Mouse (Mus musculus) cerebellum, adult 9-10 months (tissue): ENCODE data around the gene Fam118a.
"Not testable (repeated sequence)": the region's sequence is repeated elsewhere in the genome, so short reads cannot be mapped to it uniquely, and the experiment has no call there.

Experiments
- DNase-seq: peaks from one replicate; pipeline ENCODE4 v3.0.0; 2022

The Fam118a gene

GRCm38 (mm10) chr15:85015771-85016170 lies 13.0 kb upstream of the Fam118a start:
- DNase-seq, result no peak

GRCm38 (mm10) chr15:85016951-85017664 lies 11.6 kb upstream of the Fam118a start, which contains the start of gene Upk3a:
Gene Upk3a (plus strand): TSS chr15:85017141.
- no peak for DNase-seq

DNA sequence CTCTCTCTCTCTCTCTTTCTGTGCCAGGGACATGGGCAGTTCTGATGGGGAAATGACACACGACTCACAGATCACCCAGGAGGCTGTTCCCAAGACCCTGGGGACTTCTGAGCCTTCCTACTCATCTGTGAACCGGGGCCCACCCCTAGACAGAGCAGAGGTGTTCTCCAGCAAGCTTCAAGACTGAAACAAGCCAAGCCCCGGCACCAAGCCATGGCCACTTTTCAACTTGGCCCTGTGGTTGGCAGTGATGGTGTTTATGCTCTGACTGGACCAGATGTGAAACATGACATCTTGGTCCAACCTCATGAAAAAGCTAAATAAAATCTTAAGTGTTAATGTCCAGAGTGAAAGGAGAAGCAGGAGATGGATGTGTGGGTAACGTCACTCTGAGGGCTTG lies 6.5 kb upstream of the Fam118a start:
- no peak for DNase-seq

DNA sequence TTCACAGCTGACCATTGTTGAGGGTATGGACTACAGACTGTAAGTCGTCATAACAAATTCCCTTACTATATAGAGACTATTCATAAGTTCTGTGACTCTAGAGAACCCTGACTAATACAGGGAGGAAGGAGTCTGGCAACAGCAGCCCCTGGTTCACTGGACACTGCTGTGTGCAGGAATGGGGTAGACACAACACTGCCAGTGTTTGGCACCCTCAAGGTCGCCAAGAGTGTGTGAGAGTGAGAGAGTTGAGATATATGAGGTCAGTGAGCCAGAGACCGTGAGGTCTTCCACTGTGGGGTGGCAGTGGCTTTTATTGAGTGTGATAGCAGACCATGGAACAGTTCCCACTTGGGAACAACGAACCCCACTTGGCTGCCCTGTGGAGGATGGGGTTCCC lies 2.6 kb upstream of the Fam118a start:
- DNase-seq, result no peak

DNA sequence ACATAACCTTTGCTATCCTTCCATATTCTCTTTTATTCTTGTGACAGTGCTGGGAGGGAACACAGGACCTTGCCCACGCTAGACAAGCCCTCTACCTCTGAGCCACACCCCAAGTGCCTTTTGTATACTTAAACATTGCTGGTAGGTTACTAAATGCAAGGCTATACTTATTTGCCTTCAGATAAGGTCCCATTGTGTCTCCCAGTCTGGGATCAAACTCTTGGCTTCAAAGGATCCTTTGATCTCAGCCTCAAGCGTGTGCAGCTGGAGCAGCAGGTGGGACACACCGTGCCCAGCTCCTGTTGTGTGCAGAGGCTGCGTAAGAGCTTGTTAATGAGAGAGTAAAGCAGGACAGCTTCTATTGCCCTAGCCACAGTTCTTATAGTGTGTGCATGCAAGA lies 1.0 kb upstream of the Fam118a start:
- no peak for DNase-seq

DNA sequence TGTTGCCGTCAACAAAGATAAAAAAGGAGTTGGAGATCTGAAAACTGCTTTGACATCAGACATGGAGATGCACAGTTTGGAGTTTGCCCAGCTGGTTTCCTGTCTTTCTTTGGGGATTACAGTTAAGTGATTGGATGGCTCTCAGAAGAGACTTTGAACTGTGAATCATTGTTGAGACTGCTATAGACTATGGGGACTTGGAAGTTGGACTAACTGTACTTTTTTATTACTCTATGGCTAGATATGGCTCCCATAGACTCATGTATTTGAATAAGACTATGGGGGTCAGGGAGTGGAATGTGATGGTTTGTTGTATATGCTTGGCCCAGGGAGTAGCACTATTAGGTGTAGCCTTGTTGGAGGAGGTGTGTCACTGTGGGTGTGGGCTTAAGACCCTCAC lies 1.9 kb downstream of the Fam118a start:
- not testable (repeated sequence) for DNase-seq

DNA sequence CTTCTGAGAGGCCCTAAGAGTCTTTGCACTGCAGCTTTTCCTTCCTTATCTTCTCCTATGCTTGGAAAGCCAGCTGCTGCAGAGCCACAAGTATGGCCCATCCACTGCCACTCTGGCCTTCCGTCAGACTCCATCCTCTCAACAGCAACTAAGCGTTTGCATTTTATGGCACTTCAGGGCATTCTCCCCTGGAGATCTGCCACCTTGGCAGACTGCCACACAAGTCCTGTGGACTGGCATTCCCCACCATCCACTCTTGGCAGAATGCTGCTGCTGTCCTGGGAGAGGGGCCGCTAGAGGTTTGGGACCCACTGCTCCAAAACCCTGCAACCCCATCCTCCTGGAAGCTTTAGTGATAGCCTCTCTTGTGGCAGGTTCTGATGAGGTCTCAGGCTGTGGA lies 3.1 kb downstream of the Fam118a start:
- DNase-seq, result no peak

DNA sequence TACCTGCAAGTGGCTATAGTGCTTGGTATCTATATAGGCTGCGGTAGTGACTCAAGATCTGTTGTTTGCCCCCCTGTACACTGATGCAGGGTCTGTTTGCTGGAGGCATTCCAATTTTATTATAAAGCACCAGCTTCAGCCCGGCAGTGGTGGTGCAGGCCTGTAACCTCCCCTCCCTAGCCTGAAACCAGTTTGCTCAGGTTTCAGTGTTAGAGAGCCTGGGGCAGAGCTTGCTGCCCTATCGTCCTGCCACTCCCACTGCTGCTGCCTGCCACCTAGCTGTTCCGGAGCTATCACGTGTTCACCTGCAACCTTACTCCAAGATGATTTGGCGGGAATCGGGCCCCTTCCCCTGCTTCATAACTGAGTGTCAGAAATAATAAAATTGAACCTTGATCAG lies 5.2 kb downstream of the Fam118a start:
- DNase-seq, result not testable (repeated sequence)

- peak; percentile 99 for DNase-seq
Measured at GRCm38 (mm10) chr15:85036566-85037342, 8.0 kb downstream of the Fam118a start.

GRCm38 (mm10) chr15:85037343-85037690 lies 8.6 kb downstream of the Fam118a start:
- DNase-seq, result no peak

GRCm38 (mm10) chr15:85041546-85042225 lies 12.9 kb downstream of the Fam118a start:
- no peak for DNase-seq

DNA sequence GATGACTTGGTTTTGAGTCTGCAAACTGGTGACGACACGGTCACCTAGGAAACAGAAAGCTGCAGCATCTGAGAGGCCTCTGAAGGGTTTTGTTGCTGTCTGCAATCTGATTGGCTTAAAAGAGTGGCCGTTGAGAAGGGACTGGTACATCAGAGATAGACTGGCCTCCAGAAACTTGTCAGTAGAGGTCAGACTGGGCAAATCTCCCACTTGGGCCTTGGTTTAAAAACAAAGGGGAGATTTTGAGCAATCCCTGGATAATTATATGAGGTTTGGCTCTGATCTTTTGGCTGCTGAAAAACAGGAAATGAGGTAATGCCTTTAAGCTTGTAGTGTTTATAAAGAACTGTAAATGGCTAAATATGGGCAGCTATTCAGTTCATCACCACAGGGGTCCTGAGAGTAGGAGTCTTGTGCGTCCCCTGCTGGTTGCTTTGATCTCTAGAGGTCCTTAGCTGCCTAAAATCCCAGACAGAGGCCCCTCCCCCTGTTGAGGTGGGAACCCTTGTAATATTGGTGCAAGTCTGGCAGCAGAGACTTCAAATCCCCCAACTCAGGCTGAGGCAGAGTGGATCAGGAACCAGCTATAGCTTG lies 13.7 kb downstream of the Fam118a start:
- DNase-seq, result peak; percentile 60

- DNase-seq, result no peak
Measured at GRCm38 (mm10) chr15:85043116-85043515, 14.4 kb downstream of the Fam118a start.

DNA sequence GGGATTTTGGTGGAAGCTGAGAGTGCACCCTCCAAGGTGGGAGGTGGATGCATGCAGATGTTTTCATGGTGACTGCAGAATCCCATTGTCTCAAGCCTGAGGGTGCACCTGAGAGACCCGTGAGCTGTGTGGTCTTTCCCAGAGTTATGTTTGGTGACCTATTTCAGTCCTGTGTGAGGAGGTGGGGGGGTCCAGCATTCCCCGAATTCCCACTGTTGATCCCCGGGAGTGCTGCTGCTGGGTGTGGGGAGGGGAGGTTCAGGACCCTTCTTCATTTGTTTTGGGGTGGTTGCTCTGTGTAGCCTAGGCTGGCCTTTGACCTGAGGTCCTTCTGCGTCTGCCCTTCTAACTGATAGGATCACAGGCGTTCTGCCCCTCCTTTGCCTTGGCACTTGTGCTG lies 15.0 kb downstream of the Fam118a start:
- DNase-seq, result no peak

DNA sequence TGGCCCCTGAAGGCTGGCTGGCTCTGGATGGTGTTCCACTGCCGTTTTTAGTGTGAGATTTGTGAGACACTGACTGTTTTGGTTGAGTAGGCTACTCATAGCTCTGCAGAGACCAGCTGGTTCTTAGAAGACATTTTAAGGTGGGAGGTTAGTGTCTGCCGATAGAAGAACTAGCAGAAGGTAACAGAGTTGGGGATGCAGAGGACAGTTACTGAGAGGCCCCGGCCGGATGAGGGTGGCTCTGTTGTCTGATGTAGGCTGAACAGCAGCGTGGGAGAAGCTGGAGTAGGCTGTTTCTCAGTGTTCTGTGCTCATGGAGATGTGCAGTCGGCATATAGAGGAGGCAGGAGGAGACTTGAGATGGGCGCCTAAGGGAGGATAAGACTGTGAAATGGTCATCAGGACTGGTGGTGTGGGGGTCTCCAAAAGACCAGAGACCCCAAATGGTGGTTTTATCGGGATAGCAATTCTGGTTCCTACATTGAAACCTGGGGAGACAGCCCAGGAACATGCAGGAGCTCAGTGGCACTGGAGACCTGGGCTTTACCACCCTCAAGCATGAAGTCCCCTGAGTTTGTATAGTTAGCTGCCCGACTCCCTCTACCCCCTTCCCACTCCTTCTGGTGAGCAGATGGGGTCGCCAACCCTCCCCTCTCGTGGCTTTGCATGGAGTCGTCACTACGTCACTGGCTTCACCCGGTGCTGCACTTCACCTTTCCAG lies 17.6 kb downstream of the Fam118a start:
- no peak for DNase-seq

DNA sequence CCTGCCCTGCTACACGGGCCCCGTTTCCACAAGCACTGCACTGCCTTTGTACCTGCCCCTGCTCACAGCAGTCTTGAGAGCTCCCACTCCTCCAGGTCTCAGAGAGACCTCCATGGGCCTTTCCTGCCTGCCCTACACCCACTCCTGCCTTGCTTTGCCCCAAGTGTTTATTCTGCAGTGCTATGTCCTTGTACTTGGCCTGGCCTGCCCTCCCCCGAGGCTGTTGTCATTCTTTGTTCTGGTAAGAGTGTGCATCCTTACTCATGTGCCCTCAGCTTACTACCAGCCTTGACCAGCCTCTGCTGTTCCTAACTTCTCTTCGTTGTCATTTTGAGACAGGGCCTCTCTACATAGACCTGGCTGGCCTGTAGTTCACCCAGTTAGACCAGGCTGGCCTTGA lies 19.1 kb downstream of the Fam118a start:
- DNase-seq, result no peak

DNA sequence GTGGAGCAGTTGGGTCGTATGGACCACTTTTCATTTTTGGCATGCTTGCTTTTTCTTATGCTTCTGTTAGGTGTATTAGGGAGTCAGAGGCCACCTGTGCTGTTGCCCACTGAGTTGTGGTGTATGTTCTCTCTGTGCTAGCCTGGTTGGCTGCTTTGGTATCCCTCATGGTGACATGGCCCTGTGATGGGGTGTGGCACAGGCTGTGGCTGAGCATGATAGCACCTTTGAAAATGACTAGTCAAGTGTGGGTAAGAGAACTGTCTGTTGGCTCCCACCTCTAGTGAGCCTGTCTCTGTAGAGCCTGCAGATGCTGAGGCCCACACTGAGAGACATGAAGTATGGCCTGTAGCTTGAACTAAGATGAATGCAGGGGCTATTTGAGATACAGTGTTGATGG lies 21.0 kb downstream of the Fam118a start:
- DNase-seq, result no peak

DNA sequence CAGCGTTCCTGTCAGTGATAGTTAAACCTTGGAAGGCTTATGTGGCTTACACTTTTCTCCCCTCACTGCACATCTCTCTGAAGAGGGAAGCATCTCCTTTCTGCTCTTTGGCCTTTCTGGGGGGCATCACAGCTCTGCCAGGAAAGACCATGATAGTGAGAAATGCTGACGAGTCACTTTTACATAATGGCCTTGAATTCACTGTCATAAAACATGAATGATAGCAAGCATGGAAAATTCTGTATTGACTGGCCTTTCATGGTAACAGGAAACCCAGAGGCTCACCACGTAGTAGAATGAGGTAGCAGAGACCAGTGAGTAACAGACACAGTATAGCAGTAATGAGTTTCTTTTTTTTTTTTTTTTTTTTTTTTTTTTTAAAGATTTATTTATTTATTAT lies 25.4 kb downstream of the Fam118a start:
- DNase-seq, result no peak

DNA sequence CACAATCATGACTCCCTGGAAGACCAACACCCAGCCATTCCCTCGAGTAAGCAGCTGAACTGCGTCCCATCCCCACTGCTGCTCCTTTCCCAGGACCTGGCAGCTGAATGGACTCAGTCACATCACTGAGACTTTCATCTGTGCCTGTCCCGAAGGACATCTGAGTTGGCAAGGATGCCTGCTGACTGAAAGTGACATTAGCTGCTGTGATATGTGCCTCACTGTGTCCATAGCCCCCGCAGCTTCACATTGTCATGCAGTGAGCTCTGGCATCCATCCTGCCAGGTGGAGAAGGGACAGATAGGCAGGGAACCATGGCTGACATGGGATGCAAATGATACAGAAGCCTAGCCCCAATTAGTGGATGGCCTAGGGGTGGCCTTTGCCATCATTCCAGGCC lies 26.4 kb downstream of the Fam118a start:
- DNase-seq, result no peak

- no peak for DNase-seq
Measured at GRCm38 (mm10) chr15:85063421-85063820, 34.7 kb downstream of the Fam118a start.

GRCm38 (mm10) chr15:85070561-85070960 lies 41.8 kb downstream of the Fam118a start:
- peak; percentile 74 for DNase-seq

DNA sequence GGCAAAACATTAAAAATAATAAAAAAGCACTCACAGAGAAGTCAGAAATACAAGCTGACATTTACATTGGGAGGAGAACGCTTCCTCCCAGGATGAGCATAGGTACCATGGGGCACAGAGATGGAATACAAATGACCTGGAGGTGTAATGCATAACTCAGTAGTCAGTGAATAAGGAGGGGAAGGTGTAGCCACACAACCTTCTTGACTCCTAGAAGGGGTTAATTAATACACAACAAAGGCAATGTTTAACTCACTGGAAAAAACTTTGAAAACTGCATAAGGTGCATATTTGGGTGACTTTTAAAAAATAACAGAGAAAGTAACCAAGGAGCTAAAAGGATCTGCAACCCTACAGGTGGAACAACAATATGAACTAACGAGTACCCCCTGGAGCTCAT lies 43.9 kb downstream of the Fam118a start:
- DNase-seq, result no peak

- DNase-seq, result no peak
Measured at GRCm38 (mm10) chr15:85085641-85086040, 56.9 kb downstream of the Fam118a start.
